Mouse (Mus musculus): ENCODE data around the gene Exosc1. TPM values are rescaled to one million over a fixed set of nuclear protein-coding genes. Genes with fewer than 3 reads are reported as not detected.

The Exosc1 gene
- total RNA-seq, 2 experiments from 2014 or later: 11.4 to 13.1 TPM

GRCm38 (mm10) chr19:41913774-41914591, 19.2 kb downstream of the Exosc1 start:
- DNase-seq: no peak

GRCm38 (mm10) chr19:41912121-41913080, 20.8 kb downstream of the Exosc1 start:
- DNase-seq: peak; percentile 61 to 68

DNA sequence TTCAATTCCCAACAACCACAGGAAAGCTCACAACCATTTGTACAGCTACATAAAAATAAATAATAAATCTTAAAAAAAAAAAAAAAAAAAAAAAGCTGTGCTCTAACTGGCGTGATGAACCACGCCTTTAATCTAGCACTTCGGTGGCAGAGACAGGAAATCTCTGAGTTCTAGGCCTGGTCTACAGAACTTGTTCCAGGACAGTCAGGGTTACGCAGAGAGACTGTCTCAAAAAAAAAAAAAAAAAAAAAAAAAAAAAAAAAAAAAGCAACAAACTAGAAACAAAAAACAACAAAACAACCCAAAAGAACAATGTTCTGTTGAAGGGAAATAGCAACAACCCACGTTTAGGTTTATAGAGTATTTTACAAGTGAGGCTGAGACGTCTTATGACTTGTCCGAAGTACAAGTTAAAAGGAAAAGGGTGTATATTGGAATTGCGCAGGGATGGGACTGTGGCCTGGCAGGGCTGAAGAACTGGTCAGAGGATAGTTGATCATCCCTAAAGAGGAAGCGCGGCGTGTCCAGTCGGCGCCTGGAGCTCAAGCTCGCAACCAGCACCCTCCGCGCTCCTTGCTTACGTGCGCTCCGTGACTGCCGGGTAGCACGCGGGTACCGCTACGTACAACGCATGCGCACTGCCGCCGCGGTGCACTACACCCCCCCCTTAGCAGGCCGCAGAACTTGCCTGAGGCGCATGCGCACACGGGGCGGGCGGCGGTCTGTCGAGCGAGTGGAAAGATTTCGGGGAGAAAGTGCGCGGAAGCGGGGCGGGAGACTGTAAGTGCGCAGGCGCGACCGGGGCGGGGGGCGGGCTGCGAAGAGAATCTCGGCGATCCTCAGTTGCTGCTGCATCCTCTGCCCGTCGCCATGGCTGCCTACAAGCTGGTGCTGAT, 21.8 kb downstream of the Exosc1 start, which contains the start of gene Pgam1:
Pgam1 (plus strand) TSS at position 746 of the 896 bp plus-strand sequence.
- DNase-seq: peak; percentile 95 to 98

GRCm38 (mm10) chr19:41910396-41910795, 22.8 kb downstream of the Exosc1 start:
- no peak for DNase-seq

- DNase-seq: no peak
Measured at GRCm38 (mm10) chr19:41908736-41909135, 24.5 kb downstream of the Exosc1 start.

GRCm38 (mm10) chr19:41907079-41907760, 26.0 kb downstream of the Exosc1 start:
- no peak for DNase-seq

GRCm38 (mm10) chr19:41906311-41907078, 26.7 kb downstream of the Exosc1 start:
- DNase-seq: no peak

- DNase-seq: no peak
Measured at GRCm38 (mm10) chr19:41905246-41905645, 28.0 kb downstream of the Exosc1 start.

DNA sequence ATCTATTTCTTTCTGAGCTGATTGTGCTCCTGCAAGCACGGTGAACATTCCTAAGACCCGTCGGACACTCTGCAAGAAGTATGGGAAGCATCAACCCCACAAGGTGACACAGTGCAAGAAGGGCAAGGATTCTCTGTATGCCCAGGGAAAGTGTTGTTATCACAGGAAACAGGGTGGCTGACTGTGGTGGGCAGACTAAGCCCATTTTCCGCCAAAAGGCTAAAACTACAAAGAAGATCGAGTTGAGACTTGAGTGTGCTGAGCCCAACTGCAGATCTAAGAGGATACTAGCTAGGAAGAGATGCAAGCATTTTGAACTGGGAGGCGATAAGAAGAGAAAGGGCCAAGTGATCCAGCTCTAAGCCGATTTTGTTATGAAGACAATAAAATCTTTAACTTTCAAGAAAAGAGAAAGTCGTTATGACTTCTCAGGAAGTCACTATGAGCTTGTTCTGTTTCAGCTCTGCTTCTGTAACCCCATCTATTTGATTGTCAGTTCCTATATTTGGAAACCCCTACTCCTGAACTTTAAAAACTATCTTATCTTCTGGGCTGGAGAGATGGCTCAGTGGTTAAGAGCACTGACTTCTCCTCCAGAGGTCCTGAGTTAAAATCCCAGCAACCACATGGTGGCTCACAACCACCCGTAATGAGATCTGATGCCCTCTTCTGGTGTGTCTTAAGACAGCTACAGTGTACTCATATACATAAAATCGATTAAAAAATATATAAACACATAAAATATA, 30.2 kb downstream of the Exosc1 start:
- no peak for DNase-seq

DNA sequence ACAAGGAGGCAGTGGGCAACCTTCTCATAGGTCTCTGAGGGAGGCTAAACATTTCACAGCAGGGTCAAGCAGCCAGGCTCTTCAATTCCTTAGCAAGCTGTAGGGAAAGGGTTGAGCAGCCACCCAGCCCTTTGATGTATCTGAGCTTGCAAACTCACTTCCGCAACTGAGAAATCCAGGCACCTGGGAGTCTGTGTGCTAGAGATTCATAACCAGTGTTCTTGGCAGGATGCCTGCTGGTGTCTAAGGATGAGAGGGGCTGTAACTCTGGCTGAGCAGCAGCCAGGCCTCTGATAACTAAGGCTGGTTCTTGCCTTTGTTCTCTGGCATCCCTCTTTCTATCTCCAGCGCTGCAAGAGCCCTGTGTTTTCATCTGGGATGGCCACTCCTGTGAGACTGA, 31.5 kb downstream of the Exosc1 start:
- DNase-seq: no peak

DNA sequence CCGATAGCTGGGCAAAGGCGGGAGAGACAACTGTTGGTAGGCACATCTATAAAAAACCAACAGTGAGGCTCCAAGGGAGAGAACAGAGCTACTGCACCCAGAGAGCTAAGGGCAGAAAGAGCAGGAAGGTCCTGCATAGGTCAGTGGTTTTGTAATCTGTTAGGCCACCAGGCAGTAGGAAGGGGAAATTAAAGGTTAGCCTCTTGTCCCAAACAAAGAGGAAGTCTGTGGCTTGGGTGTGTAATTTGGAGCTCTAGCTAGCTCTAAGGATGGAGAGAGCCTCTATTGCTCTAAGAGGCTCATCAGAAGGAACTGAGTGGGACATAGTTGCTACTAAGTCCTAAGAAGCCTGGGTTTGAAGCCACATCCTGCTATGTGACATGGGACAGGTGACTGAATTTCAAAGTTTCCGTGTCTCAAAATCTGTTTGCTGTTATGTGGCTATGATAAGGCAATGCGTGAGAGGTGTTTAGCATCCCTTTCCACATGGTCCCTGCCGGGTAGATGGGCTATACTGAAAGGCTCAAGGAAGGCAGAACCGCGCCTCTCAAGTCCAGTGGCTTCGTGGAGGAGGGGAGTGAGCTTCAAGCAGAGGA, 32.6 kb downstream of the Exosc1 start:
- DNase-seq: no peak

DNA sequence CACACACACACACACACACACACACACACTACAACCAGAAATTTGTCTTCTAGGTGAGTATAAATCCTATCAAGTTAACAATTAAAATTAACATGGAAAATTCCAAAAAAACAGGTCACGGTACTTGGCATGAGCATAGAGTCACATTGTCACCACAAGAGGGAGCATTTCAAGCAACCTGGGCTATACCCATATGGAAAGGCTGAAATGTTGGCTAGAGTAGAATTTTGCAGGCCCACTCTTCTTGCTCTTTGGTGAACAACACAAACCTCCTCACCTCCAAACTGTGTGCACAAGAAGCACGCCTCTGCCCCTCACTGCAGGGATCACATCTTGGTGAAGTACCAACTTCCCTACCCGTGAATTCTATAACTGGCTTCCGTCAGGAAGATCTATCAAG, 34.4 kb downstream of the Exosc1 start:
- peak; percentile 21 to 51 for DNase-seq

DNA sequence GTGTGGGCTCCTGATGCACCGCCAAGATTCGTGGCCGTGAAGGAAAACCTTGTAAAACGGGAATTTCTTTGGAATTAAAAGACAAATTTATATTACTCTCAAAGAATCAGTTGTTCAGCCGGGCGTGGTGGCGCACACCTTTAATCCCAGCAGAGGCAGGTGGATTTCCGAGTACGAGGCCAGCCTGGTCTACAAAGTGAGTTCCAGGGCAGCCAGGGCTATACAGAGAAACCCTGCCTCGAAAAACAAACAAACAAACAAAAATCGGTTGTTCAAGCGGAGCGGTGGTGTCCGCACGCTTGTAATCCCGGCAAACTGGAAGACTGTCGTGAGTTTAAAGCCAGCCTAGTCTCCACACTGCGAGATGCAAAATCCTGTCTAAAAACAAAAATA, 36.9 kb downstream of the Exosc1 start:
- DNase-seq: no peak

- DNase-seq: peak; percentile 91 to 93
Measured at GRCm38 (mm10) chr19:41895460-41896318, 37.5 kb downstream of the Exosc1 start, which contains the start of gene Rrp12. Rrp12 (minus strand) TSS chr19:41896173.

DNA sequence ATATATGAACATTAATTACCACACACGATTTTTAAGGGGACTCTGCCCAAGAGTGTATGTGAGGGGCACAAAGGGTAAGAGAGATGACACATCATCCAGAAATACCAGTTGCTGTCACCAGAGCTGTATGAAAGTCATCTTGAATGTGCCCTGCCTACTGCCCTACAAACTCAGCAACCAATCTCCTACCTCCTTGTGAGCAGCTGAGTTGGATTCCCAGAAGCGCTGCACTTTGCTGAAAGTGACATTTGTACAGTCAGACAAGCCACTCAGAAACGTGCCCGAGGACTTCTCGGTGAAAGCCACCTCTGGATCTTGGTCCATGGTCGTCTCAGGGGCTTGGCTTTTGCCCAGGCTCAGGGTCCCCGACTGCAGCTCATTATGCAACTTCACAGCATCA, 38.3 kb downstream of the Exosc1 start:
- peak in 1 of 2 experiments; percentile 24 for DNase-seq

DNA sequence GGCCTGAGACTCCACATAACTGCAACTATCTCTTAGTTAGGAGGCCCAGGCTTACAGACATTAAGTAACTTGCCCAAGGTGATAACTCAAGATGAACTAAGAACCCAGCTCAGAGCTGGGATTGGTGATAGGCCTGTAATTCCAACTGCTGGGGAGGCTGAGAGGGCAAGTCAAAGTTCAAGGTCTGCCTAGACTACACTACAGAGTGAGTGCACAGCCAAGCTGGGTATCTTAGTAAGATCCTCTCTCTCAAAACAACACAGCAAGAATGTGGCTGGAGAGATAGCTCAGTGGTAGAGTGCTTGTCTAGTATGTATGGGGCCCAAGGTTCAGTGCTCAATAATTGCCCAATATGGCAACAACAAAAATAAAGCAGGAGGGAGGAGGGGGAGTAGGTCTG, 45.0 kb downstream of the Exosc1 start:
- no peak for DNase-seq

DNA sequence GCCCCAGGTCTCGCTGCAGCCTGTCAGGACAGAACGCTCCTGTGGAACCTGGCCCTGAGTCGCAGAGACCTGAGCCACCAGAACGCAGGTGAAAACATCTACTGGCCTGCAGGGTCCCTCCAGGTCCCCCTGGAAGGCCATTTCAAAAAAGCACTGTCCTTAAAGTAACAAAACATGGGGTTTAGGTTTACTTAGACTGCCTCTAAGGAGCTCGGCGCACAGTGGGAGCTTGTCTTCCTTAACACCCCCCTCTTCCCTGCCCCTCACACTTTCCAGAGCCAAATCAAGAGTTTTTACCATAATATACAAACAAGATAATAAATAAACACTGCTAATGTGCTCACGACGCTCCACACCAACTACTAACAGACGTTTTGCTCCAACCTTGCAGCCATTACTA, 49.3 kb downstream of the Exosc1 start:
- no peak for DNase-seq

- DNase-seq: no peak
Measured at GRCm38 (mm10) chr19:41881842-41882241, 51.4 kb downstream of the Exosc1 start.

Data from heart, adult 18-20 months (tissue).